8 mouse cellular contexts compared by ENCODE assay signal in the genomic region with DNA sequence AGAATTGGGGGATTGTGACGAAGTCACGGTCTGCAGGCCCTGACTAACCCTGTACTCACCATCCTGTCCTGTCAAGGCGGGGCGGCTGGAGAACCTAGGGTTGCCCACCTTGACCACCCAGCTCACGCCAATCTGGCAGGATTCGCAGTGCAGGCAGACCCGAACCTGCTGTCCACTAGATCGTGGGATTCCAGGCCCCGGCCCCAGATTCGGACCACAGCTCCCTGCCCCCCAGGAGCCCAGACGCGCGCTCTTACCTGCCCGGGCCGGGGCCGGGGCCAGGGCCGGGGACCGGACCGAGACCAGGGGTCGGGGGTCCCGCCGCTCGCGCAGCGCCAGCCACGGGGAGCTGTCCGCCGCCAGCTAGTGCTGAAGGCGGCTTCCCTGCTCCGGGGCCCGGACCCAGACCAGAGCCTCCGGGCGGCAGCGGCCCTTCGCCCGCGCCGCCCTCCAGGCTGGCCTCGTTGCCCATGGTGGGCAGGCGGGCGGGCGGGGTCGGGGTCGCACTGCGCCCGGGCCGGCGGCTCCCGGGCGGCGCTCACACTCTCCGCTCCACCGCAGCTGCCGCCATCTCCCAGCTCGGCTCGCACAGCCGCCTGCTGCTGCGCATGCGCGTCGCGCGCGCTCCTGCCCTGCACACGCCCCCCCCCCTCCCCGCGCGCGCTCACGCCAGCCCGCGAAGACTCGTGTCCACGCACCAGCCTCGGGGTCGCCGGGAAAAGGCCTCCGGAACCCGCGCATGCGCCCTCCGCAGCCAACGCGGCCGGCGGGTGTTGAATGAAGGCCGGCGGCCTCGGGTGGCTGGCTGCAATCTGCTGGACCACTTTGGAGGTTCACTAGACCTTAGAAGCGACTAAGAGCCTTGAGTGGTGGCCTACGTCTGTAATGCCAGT. TPM values are rescaled to one million over a fixed set of nuclear protein-coding genes. Genes with fewer than 3 reads are reported as not detected.
A peak's percentile ranks its signal among the peaks of the same experiment; 100 is the strongest.
DNase-seq lines count a peak whose midpoint lies in the region; ATAC-seq and TF ChIP-seq lines count a peak whose summit lies in the region.

Bsn (minus strand) TSS at position 598 of the 893 bp plus-strand sequence.

- no peaks in the 10 kb centered on the region for H3K27me3 ChIP-seq in cerebellum, adult 2 months (ENCODE audit: control insufficient read depth, insufficient read depth, low read length)
- no peaks in the 10 kb centered on the region for H3K27me3 ChIP-seq in forebrain, postnatal 0 days (ENCODE audit: insufficient read depth, low read length)
- H3K27me3 ChIP-seq in hindbrain, embryonic 14.5 days (ENCODE audit: control insufficient read depth, insufficient read depth, low read length): no peaks in the 10 kb centered on the region

- H3K9ac ChIP-seq in forebrain, postnatal 0 days: peak within 1 kb of the TSS; percentile 93
- H3K9ac ChIP-seq in hindbrain, embryonic 14.5 days: peak within 1 kb of the TSS; percentile 96

- peaks cover 18% of the 10 kb centered on the region; the same call in 1 of the 2 replicates for H3K4me1 ChIP-seq in cerebellum, adult 2 months (ENCODE audit: control insufficient read depth, insufficient read depth, low read length)
- H3K4me1 ChIP-seq in forebrain, postnatal 0 days (ENCODE audit: insufficient read depth): peaks cover 8% of the 10 kb centered on the region; the same call in 1 of the 2 replicates
- peaks cover 21% of the 10 kb centered on the region for H3K4me1 ChIP-seq in hindbrain, embryonic 14.5 days (replicated peaks; ENCODE audit: control insufficient read depth, insufficient read depth, low read length)

- H3K36me3 ChIP-seq in forebrain, postnatal 0 days (ENCODE audit: insufficient read depth): no peaks in the 10 kb centered on the region
- peaks cover 15% of the 10 kb centered on the region for H3K36me3 ChIP-seq in hindbrain, embryonic 14.5 days (replicated peaks; ENCODE audit: control insufficient read depth, insufficient read depth)

- TF ChIP-seq POLR2A in cerebellum, adult 2 months (IDR thresholded peaks at IDR 0.05; ENCODE audit: borderline replicate concordance, insufficient read depth, low read length): peak; percentile 88

- intact Hi-C loops in left cerebral cortex, adult 2 months (cut with DNase I): loop anchor here (2.0 kb wide), 1 partner anchor 53 kb away; no protein-coding TSS in a partner anchor

- ATAC-seq in forebrain, postnatal 0 days: peak; percentile 91
- peak; percentile 88 for ATAC-seq in hindbrain, embryonic 14.5 days (ENCODE audit: low FRiP score)
- 0 out of 2 replicates have a peak, but pooled peaks have one; percentile 35 for ATAC-seq in megakaryocyte, adult 5-6 weeks (ENCODE audit: poor library complexity, severe bottlenecking)

- WGBS in cerebellum, adult 2 months: 2% methylated on average over 82 of the region's 91 CpGs
- WGBS in forebrain, postnatal 0 days: 2% methylated on average over 88 of the region's 91 CpGs
- under 1% methylated on average over 81 of the region's 91 CpGs for WGBS in hindbrain, embryonic 14.5 days

- peak within 1 kb of the TSS; percentile 67 for H3K27ac ChIP-seq in cerebellum, adult 2 months (ENCODE audit: insufficient read depth, low read length)
- peak within 1 kb of the TSS; percentile 74 for H3K27ac ChIP-seq in forebrain, postnatal 0 days (ENCODE audit: low read depth, low read length)
- peak within 1 kb of the TSS; percentile 82 for H3K27ac ChIP-seq in hindbrain, embryonic 14.5 days
- peak within 1 kb of the TSS; percentile 97 for H3K27ac ChIP-seq in left cerebral cortex, adult 2 months

- TF ChIP-seq CTCF in cerebellum, adult 2 months (IDR thresholded peaks at IDR 0.05; ENCODE audit: borderline replicate concordance, insufficient read depth, low read depth, low read length): no peak
- TF ChIP-seq CTCF in forebrain, postnatal 0 days (IDR thresholded peaks at IDR 0.05; ENCODE audit: low read depth): no peak
- no peak for TF ChIP-seq CTCF in left cerebral cortex, adult 2 months (IDR thresholded peaks at IDR 0.05)

- H3K4me2 ChIP-seq in forebrain, postnatal 0 days (ENCODE audit: low read depth): peak within 1 kb of the TSS; percentile 83
- peak within 1 kb of the TSS; percentile 71 for H3K4me2 ChIP-seq in hindbrain, embryonic 14.5 days (replicated peaks)

- H3K4me3 ChIP-seq in cerebellum, adult 2 months (replicated peaks; ENCODE audit: insufficient read depth, low read depth, low read length): peak within 1 kb of the TSS; percentile 94
- peak within 1 kb of the TSS; percentile 98 for H3K4me3 ChIP-seq in forebrain, postnatal 0 days (ENCODE audit: low read depth, low read length)
- H3K4me3 ChIP-seq in hindbrain, embryonic 14.5 days (replicated peaks; ENCODE audit: low read length): peak within 1 kb of the TSS; percentile 94
- H3K4me3 ChIP-seq in left cerebral cortex, adult 2 months: peak within 1 kb of the TSS; percentile 67

- no peaks in the 10 kb centered on the region for H3K9me3 ChIP-seq in forebrain, postnatal 0 days (ENCODE audit: low read length)
- no peaks in the 10 kb centered on the region for H3K9me3 ChIP-seq in hindbrain, embryonic 14.5 days (ENCODE audit: control insufficient read depth, low read length)

- peak; percentile 62 to 65 for DNase-seq in adrenal gland, adult 18-20 months (ENCODE audit: low spot score in 2 of 2)
- peak; percentile 93 for DNase-seq in cerebellum, adult 2 months
- DNase-seq in forebrain, postnatal 0 days: peak; percentile 92
- peak; percentile 86 for DNase-seq in hindbrain, embryonic 14.5 days (ENCODE audit: low spot score)
- peak; percentile 83 to 85 for DNase-seq in left cerebral cortex, adult 2 months (ENCODE audit: extremely low spot score in 1 of 2, low spot score in 2 of 2)
- peak; percentile 89 for DNase-seq in retina, postnatal 7 days (ENCODE audit: low read depth, low spot score)
- peak; percentile 60 for DNase-seq in yolk sac, embryonic 10.5 days (ENCODE audit: low spot score)

RNA-seq across cellular contexts. Expression of gene Bsn, which starts in this region (rescaled TPM):
- 1 to 10 TPM; 1.8 to 3.1 TPM for total RNA-seq in adrenal gland, adult 18-20 months (2021)
- 70.0 and 77.6 TPM in 2 replicates for polyA plus RNA-seq in cerebellum, adult 2 months (2012; rRNA removed)
- total RNA-seq in forebrain, postnatal 0 days (2014; rRNA removed): 27.4 and 34.1 TPM in 2 replicates
- 3.0 and 5.5 TPM in 2 replicates for polyA plus RNA-seq in forebrain, postnatal 0 days (2015; fragmentation: Nextera tagmentation; extraction: Ambion mirVana)
- polyA plus RNA-seq in hindbrain, embryonic 14.5 days (2014; fragmentation: Nextera tagmentation; extraction: Ambion mirVana): 15.4 and 15.7 TPM in 2 replicates
- 100 to 1,000 TPM; 300 to 320 TPM for total RNA-seq in left cerebral cortex, adult 2 months (2021)
- 0.91 and 1.5 TPM in 2 replicates for total RNA-seq in megakaryocyte, adult 5-6 weeks (2015)
- total RNA-seq in megakaryocyte, adult 5-6 weeks (2017): 0.37 and 0.62 TPM in 2 replicates

Comparison
In these comparisons a context has a peak if more than half of its experiments do, and no peak if none do; other contexts are left out.
1. Peak in every context shown above with its lines: DNase-seq, ATAC-seq, H3K4me3 ChIP-seq and H3K27ac ChIP-seq.
2. ATAC-seq: peak in every context shown above with its lines; median percentile 91 in forebrain, postnatal 0 days; 88 in hindbrain, embryonic 14.5 days; 35 in megakaryocyte, adult 5-6 weeks.